Mouse (Mus musculus) stomach, postnatal 0 days (tissue): ENCODE results near the gene 2310011J03Rik. TPM values are rescaled to one million over a fixed set of nuclear protein-coding genes. Genes with fewer than 3 reads are reported as not detected.

Experiments
- ATAC-seq: fragments of 200-750 bp; cut with Nextera tagmentation; 2 replicates; pipeline ENCODE4 v1.8.0; 2017; ENCODE audit not compliant: low FRiP score, low TSS enrichment
- DNase-seq: peaks from one replicate; pipeline ENCODE4 v3.0.0-alpha.2; 2016; ENCODE audit warnings: low spot score
- H3K27ac ChIP-seq: fragments of 300-500 bp; sonication (generic); replicated peaks from 2 replicates; pipeline ENCODE4 v1.5.1; 2014; ENCODE audit warnings: mild to moderate bottlenecking, control low read depth
- H3K27me3 ChIP-seq: fragments of 300-500 bp; sonication (generic); 2 replicates; pipeline ENCODE4 v1.6.1; 2014; ENCODE audit warnings: low read length; ENCODE audit not compliant: control insufficient read depth, insufficient read depth
- H3K36me3 ChIP-seq: fragments of 300-500 bp; sonication (generic); 2 replicates; pipeline ENCODE4 v1.6.1; 2014; ENCODE audit warnings: low read length, mixed read lengths; ENCODE audit not compliant: control insufficient read depth, insufficient read depth
- H3K4me1 ChIP-seq: fragments of 300-500 bp; sonication (generic); replicated peaks from 2 replicates; pipeline ENCODE4 v1.6.1; 2014; ENCODE audit warnings: antibody characterized with exemption; ENCODE audit not compliant: control insufficient read depth, insufficient read depth
- H3K4me2 ChIP-seq: fragments of 300-500 bp; sonication (generic); replicated peaks from 2 replicates; pipeline ENCODE4 v1.6.1; 2014; ENCODE audit warnings: low read depth, mild to moderate bottlenecking, control low read depth, moderate library complexity
- H3K4me3 ChIP-seq: fragments of 300-500 bp; sonication (generic); 2 replicates; pipeline ENCODE4 v1.5.1; 2014; ENCODE audit warnings: low read depth, low read length, control low read depth
- H3K9ac ChIP-seq: fragments of 300-500 bp; sonication (generic); 2 replicates; pipeline ENCODE4 v1.6.1; 2014; ENCODE audit warnings: mild to moderate bottlenecking, low read length, control low read depth, mixed read lengths
- H3K9me3 ChIP-seq: fragments of 300-500 bp; sonication (generic); 2 replicates; pipeline ENCODE4 v1.6.1; 2016; ENCODE audit warnings: low read length; ENCODE audit not compliant: control insufficient read depth
- CTCF ChIP-seq: IDR thresholded peaks from 2 replicates; pipeline ENCODE4 v1.5.1; 2016; ENCODE audit warnings: antibody characterized with exemption, low read depth, mild to moderate bottlenecking, moderate library complexity
- EP300 ChIP-seq: optimal IDR thresholded peaks from 2 replicates; pipeline ENCODE3; 2016; ENCODE audit warnings: antibody characterized with exemption
- WGBS: fragments of 180-500 bp; shearing (Covaris S2); extraction: QIAGEN DNeasy Blood & Tissue Kit; methylation state at CpG from one replicate; pipeline ENCODE4 v1.1.7; 2014; 5-methylcytosine and 5-hydroxymethylcytosine counted together
- polyA plus RNA-seq: library from polyadenylated mRNA; unstranded; fragments of >200 nt; fragmentation: Nextera tagmentation; extraction: Ambion mirVana; gene quantifications from 2 replicates; pipeline ENCODE4 v1.2.1, GENCODE M21; 2015

2310011J03Rik gene
- polyA plus RNA-seq, 1 experiment from 2014 or later = 50.3 TPM

DNA sequence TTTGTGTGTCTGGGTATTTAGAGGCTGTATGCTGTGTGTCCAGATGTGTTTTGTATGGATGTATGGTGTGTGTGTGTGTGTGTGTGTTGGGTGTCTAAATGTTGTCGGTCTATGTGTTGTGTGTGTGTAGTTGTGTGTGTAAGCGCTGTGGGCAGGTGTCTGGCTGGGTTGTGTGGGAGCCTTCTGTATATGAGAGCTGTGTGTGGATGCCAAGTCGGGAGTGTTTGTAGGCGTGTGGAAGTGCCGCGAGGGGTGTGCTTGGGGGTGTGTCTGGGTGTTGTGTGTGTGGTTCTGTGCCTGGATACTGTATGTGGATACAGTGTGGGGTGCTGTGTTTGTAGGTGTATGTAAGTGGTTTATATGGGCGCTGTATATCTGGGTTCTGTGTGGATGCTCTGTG is 37.0 kb upstream of the 2310011J03Rik start:
- no peaks in the 10 kb centered on the region for H3K9me3 ChIP-seq
- DNase-seq (no peak), ATAC-seq (peak; percentile 14; the same call in 1 of the 2 replicates)
- 25% methylated on average over 7 of the region's 7 CpGs for WGBS
- H3K4me2 ChIP-seq = no peak overlapping the region
- H3K4me1 ChIP-seq = no peaks in the 10 kb centered on the region
- no peak for TF ChIP-seq CTCF
- TF ChIP-seq EP300 = no peak
- H3K4me3 ChIP-seq = no peak overlapping the region; the same call in 1 of the 2 replicates
- H3K36me3 ChIP-seq = no peaks in the 10 kb centered on the region
- H3K9ac ChIP-seq = no peak overlapping the region
- H3K27ac ChIP-seq = no peak overlapping the region
- peaks cover 17% of the 10 kb centered on the region for H3K27me3 ChIP-seq

DNA sequence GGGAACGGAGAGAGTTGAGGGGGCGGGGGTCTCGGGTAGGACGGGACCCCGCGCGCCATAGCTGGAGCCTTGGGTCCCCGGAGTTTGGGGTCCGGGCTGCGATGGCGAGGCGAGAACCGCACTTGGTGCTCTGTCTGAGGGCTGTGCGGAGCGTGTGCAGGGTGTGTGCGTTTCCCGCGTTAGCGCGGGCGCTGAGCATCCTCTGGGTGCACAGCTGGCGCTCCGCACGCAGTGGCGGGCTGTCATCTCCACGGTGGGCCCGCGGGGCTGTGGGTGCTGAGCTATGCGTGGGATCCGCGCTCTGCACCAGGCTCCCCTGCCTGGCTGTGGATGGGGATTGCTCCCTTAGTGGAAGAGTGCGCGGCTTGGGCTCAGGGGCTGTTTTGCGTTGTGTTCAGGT is 36.4 kb upstream of the 2310011J03Rik start:
- Histone ChIP-seq H3K9ac (no peak overlapping the region), H3K27ac (no peak overlapping the region), H3K4me2 (peak overlapping the region; percentile 42), H3K36me3 (no peaks in the 10 kb centered on the region), H3K27me3 (peaks cover 17% of the 10 kb centered on the region), H3K9me3 (no peaks in the 10 kb centered on the region), H3K4me1 (no peaks in the 10 kb centered on the region), H3K4me3 (peak overlapping the region; percentile 21)
- no peak for ATAC-seq
- DNase-seq = no peak
- WGBS = 2% methylated on average over 34 of the region's 34 CpGs
- TF ChIP-seq CTCF (no peak), EP300 (no peak)

DNA sequence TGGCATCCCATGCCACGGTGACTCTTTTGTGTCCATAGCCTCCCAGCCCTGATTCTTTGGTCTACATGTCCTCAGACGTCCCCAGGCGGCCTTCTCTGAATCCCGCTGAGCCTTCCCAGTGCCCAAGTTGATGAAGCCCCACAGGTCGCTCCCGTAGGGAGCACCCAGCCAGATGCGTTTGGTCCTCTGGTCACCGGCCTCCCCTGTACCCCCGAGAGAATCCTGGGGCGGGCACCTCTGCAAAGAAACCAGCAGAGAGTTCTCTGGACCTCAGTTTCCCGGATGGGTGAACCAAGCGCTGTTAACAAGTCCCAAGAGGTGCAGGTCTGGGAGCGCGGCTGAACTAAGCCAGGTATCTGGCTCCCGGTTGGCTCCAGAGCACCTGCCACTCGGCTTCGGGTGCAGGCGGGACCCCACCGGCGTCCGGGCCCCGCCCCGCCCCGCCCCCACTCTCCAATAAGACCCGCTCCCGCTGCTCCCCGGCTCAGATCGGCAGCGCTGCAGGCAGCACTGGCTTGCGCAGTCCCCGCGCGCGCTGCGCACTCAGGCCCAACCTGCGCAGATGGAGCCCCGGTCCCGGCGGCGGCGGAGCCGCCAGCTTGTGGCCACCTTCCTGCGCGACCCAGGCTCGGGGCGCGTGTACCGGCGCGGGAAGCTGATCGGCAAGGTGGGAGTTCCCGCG is 35.8 kb upstream of the 2310011J03Rik start, which contains the start of gene Plk5:
Gene Plk5, plus strand, starts transcription at position 459 of the 682 bp plus-strand sequence.
- Histone ChIP-seq H3K4me1 (no peaks in the 10 kb centered on the region), H3K27ac (no peak within 1 kb of the TSS), H3K36me3 (no peaks in the 10 kb centered on the region), H3K9me3 (no peaks in the 10 kb centered on the region), H3K9ac (0 out of 2 replicates have a peak within 1 kb of the TSS, but pooled peaks have one; percentile 8), H3K4me3 (peak within 1 kb of the TSS; percentile 21), H3K27me3 (peaks cover 17% of the 10 kb centered on the region), H3K4me2 (peak within 1 kb of the TSS; percentile 42)
- WGBS = under 1% methylated on average over 51 of the region's 53 CpGs
- no peak for DNase-seq
- TF ChIP-seq EP300 = no peak
- no peak for TF ChIP-seq CTCF
- no peak for ATAC-seq

DNA sequence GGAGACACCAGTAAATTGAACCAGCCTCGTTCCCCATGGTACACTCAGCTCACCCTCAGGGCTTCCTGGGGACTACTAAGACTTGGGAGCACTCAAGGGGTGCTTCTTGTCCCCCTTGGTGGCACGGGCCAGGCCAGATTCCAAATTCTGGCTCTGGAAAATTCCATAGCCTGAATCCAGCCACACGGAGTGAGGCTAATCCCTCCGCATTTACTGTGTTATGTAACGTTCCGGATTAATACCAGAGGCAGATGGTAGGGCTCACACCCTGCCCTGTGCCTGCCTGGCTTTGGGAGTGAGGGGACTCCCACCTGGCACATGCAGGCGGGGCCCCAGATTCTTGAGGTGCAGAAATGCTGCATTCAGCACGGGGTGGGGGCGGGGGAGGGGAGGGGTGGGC is 35.1 kb upstream of the 2310011J03Rik start:
- H3K4me3 ChIP-seq = no peak overlapping the region
- H3K27ac ChIP-seq = no peak overlapping the region
- H3K4me1 ChIP-seq = no peaks in the 10 kb centered on the region
- 0 out of 2 replicates have a peak overlapping the region, but pooled peaks have one; percentile 8 for H3K9ac ChIP-seq
- TF ChIP-seq CTCF (no peak), EP300 (no peak)
- DNase-seq (no peak), ATAC-seq (no peak)
- WGBS = 14% methylated on average over 9 of the region's 9 CpGs
- H3K36me3 ChIP-seq = no peaks in the 10 kb centered on the region
- H3K4me2 ChIP-seq = no peak overlapping the region
- H3K27me3 ChIP-seq = peaks cover 17% of the 10 kb centered on the region
- no peaks in the 10 kb centered on the region for H3K9me3 ChIP-seq

DNA sequence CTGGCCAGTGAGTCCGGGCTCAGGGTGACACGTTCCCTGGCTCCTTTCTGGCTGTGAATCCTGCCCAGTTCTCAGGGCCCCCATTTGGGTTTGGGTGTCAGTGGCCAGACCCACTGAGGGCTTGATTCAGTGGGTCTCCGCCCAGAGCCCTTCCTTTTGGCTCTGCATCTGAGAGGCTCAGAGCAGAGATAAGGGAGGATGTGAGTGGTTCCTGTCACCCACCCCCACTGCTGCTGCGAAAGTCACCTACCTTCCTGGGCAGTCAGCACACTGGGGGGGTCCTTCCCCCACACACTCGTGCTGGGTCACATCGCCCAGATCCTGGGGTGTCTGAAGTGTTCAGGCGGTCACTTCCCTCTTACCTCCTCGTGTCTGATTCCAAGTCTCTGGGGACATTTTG is 32.4 kb upstream of the 2310011J03Rik start:
- no peak for ATAC-seq
- Histone ChIP-seq H3K27me3 (peaks cover 15% of the 10 kb centered on the region), H3K36me3 (no peaks in the 10 kb centered on the region), H3K9me3 (no peaks in the 10 kb centered on the region), H3K27ac (no peak overlapping the region), H3K4me3 (no peak overlapping the region), H3K4me1 (peaks cover 2% of the 10 kb centered on the region; the same call in 1 of the 2 replicates), H3K4me2 (no peak overlapping the region), H3K9ac (no peak overlapping the region)
- no peak for DNase-seq
- TF ChIP-seq EP300 = no peak
- no peak for TF ChIP-seq CTCF
- 66% methylated on average over 8 of the region's 8 CpGs for WGBS

DNA sequence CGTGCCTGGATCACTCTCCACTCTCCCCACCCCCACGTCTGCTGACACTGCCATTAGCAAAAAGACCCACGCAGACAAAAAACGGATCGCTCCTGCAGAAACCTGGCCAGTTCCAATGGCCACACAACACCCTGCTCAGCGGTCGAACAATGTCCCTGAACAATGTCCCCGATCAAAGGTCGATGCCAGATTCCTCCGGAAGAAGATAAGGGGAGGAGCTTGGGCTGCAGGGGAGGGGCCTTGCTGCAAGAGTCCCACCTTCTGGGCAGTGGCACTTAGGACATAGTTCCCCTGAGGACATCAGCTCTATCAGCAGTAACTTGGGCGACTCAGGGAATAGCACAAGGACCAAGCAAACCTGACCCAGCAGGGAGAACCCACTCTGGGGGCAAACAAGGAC is 31.6 kb upstream of the 2310011J03Rik start:
- no peak overlapping the region for H3K27ac ChIP-seq
- no peaks in the 10 kb centered on the region for H3K9me3 ChIP-seq
- WGBS = 26% methylated on average over 11 of the region's 11 CpGs
- TF ChIP-seq EP300 = no peak
- TF ChIP-seq CTCF = no peak
- ATAC-seq (no peak), DNase-seq (no peak)
- H3K9ac ChIP-seq = no peak overlapping the region
- H3K4me2 ChIP-seq = no peak overlapping the region
- H3K4me3 ChIP-seq = no peak overlapping the region
- H3K27me3 ChIP-seq = peaks cover 11% of the 10 kb centered on the region
- no peaks in the 10 kb centered on the region for H3K36me3 ChIP-seq
- H3K4me1 ChIP-seq = peaks cover 2% of the 10 kb centered on the region; the same call in 1 of the 2 replicates
